Mouse (Mus musculus): Measurements from ENCODE around the gene Trpc1.
A peak's percentile ranks its signal among the peaks of the same experiment; 100 is the strongest.

The Trpc1 gene

DNA sequence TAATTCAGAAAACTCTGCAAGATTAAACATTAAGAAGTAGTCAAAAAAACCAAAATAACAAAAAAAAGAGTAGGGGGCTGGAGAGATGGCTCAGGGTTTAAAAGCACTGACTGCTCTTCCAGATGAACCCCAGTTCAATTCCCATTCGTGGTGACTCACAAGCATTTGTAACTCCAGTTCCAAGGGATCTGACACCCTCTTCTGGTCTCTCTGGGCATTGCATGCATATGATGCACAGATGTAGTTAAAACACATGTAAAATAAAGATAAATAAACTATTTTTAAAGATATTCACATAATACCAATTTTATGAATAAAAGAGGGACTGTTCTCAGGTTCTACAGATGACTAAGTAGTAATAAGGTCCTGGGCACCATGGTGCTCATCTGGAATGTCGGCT is 52.4 kb downstream of the Trpc1 start:
- DNase-seq (ENCODE audit: inconsistent age in 2 of 2, low spot score in 1 of 2): peak; percentile 11 to 70

DNA sequence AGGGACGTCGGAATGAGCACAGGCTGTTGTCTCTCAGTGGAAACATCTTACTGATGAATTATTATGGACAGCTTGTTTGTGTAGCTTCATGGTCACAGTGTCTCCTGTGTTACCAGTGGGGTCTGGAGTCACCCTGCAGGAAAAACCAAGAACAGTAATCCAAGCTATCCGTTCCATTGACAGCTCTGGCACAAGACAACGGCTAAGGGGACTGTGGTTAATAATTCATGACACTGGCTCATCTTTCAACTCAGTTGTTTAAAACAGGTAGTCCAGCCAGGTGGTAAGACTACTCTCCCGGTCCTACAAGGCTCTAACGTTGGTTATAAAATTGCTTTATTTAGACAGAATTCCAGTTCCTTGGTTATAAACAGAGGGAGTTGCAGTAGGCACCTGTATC is 53.6 kb downstream of the Trpc1 start:
- no peak for DNase-seq (ENCODE audit: inconsistent age in 2 of 2, low spot score in 1 of 2)

DNA sequence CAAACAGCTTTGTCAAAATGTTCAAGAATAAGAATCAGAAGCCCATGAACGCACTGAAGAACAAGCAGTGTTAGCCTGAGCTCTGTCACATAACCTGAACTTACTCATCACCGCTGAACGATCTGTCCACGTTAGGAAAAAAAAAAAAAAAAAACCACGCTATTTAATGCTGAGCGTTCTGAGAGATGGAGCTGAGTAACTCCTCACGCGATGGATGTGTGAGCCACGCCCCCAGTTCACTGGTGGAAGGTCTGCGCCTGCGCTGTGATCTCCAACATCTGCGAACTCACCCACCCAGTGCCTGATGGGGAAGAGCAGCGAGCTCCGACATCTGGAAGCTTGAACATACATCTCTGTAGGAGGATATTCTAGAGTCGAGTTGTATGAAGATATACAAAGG is 55.2 kb downstream of the Trpc1 start:
- no peak for DNase-seq (ENCODE audit: inconsistent age in 2 of 2, low spot score in 1 of 2)

DNA sequence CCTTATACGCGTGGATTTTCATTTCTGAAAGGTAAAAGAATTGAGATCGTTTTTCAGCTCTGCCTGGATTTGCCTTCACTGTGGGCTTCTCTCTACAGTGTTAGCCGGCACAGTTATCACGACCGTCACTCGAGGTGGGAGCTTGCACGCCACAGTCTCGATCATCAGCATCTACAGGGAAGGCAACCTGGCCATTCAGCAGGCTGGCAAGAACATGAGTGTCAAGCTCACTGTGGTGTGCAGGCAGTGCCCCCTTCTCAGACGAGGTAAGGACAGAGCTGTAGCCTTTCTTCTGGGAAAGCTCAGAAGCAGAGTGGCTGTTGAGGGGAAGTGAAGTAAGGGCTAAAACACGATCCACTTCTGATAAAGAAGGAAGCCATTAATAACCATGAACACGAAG is 55.6 kb downstream of the Trpc1 start:
- DNase-seq (ENCODE audit: inconsistent age in 2 of 2, low spot score in 1 of 2): no peak

DNA sequence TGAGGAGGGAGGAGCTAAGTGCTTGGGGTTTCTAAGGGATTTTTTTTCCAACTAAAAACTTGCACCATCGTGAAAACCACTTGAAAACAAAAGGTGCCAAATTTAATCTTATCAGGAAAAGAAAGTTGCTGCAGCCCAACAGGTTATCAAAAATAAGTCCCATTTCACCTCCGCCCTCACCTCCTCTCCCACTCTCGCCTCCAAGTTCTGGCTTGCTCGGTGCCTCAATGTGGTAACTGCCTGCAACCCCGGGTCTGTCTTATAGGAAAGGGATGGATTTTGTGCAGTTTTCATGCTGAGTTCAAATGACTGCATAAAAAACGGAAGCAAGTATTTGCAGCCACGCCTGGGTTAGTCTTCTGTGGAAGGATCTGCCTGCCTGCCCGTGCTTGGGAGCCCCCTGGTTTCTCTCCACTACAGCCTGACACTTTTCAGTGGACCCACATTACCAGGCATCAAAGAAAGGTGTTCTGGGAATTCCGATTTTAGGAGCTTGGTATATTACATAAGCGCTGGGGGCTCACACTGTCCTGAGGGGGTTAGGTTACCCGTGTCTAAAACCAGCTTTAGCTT is 56.6 kb downstream of the Trpc1 start:
- DNase-seq (ENCODE audit: inconsistent age in 2 of 2, low spot score in 1 of 2): no peak

DNA sequence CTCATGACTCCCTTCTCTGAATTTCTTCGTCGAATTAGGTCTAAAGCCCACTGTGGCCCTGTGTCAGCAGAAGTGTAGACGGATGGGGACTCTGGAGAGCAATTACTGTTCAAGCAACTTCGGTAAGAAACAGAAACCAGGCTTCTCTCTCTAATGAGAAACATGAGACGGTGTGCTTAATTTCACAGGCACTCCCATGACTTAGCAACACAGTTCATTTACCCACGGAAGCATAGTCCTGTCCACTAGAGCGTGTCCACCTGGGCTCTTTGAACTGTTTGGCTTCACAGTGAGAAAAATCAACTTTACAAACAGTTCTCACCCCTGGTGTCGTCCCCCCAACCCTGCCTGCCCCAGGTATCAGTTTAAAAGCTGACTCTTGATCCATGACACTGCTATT is 57.4 kb downstream of the Trpc1 start:
- no peak for DNase-seq (ENCODE audit: inconsistent age in 2 of 2, low spot score in 1 of 2)

DNA sequence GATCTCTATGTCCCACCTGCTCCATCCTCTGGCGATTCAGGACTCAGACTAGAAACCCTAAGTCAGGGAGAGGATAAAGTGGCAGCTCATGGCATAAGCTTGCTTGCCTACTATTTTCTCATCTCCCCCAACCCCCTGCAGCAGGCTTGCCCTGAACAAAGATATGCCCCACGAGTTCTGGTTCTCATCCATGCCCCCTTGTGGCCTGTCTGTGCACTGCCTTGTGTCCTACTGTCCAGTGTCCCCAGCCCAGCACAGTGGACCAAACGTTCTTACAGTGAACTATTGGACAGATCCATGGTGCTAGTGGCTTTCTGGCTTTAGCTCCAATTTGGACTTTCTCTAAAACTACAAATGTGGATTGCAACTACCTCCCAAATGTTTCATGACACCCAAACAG is 62.1 kb downstream of the Trpc1 start:
- DNase-seq (ENCODE audit: inconsistent age in 2 of 2, low spot score in 1 of 2): peak; percentile 12 to 72

DNA sequence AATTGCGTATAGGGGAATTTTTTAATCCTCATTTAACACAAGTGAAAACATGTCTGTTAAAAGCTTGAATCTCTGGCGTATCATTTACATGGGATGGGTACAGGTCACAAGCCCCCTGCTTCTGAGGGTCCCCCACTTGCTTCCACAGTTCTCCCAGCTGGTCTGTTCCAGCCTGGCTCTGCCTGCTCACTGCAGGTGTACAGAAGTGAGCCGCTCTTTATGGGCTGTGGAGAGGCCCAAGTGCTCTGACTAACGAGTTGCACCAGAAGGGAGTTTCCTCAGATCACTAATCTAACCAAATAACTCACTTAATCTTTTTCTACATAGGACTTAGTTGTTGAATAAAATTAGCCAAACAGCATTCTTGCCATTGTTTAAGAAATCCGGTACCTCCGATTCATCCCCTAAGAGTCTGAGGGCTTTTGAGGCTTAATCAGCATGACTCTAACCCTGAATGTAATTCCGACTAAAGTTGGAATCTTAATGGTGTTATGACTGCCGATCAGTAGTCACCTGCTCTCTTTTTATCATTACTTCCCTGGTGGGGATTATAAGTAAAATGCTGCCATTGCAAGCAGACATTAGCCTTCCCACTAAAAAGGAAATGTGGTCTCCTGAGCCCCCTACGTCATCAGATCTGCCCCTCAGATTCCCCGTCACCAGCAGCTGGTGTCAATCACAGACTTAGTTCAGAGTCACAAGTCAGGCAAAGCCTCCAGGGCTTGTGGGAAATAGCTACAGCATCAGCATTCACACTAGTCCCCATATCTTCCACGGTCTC is 64.3 kb downstream of the Trpc1 start:
- DNase-seq (ENCODE audit: inconsistent age in 2 of 2, low spot score in 1 of 2): no peak

DNA sequence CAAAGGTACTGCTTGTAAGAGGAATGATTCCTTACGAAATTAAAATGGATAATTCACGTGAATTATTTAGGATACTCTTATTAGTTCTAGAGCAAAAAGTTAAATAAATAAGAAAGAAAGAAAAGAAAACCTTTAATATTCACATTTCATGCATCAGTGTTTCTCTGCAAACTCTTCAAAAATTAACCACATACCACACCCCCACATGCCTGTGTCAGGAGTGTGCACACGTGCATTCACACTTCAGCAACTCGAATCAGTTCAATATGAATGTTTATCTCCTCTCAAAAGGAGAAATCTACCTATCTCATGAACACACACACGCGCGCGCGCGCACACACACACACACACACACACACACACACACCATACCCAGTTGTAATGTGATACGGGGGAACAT is 69.5 kb downstream of the Trpc1 start:
- DNase-seq (ENCODE audit: inconsistent age in 2 of 2, low spot score in 1 of 2): no peak

DNA sequence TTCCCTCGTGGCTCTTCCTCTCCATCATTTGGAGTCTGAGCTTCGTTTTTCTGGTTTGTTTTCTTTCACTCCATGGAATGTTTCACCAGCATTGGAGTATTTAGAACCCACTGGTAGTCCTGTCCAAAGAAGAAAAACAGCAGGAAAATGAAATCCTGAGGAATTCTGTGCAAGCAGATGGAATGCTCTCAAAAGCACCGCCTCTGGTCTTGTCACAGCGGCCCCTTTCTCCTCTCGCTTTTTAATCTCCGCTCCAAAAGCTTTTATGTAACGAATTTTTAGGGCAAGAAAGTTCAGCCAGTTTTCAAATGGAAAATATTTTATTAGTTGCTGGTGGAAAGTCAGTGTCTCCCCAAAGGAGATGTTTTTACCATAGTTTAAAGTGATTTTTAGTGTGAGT is 70.2 kb downstream of the Trpc1 start:
- DNase-seq (ENCODE audit: inconsistent age in 2 of 2, low spot score in 1 of 2): no peak

DNA sequence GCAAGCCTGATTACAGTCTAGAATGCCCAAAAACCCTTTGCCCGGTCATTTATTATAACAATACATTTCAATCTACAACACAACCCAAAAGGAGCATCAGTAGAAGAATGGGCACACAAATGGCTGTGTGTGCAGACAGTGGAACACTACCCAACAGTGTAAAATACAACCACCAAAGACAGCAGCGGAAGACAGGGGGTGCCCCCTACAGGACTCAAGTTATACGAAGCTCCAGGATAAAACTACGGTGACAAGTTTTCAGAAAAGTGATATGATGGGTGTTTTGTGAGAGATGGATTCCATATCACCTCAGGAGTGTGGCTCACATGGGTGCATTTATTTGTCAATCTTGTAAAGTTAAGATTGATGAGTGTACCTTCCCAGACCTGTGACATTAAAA is 74.2 kb downstream of the Trpc1 start:
- DNase-seq (ENCODE audit: inconsistent age in 2 of 2, low spot score in 1 of 2): no peak

DNA sequence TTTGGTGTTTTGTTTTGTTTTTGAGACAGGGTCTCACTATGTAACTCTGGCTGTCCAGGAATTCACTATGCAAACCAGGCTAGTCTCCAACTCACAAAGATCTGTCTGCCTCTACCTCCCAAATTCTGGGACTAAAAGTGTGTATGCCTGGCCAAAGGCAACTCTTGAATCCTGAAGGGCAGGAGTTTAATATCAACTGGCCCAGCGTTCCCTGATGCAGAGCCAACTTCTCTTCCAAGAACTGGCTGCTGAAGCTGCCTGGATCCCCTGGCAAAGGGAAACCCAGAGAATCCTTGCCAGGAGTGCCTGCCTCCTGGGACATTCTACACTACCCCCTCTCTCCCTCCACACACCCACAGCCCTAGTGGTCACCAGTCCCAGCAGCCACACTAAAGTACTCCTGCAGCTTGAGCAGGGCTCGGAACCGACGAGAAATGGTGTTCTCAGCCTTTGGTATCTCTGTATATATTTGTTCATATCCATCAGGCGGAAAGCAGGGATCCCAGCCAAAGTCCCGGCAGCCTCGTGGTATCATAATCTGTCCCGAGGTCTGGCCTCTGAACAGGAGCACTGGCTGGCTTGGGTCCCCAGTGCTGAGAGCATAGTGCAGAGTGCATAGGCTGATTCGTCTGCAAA is 75.0 kb downstream of the Trpc1 start:
- peak in 1 of 2 experiments; percentile 69 for DNase-seq (ENCODE audit: inconsistent age in 2 of 2, low spot score in 1 of 2)

DNA sequence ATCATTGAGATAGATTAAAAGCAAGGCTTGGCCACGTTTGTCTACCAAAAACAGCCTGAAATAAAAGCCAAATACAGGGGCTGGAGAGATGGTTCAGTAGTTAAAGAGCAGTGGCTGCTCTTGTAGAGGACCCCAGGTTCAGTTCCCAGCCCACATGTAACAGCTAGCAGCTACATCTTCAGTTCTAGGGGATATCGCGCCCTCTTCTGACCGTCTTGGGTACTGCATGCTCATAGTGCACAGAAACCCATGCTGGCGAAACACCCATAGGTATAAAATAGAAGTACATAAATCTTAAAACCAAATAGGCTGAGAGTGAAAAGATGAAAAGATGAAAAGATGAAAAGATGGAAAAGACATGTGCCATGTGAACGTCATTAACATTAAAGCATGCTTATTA is 77.4 kb downstream of the Trpc1 start:
- no peak for DNase-seq (ENCODE audit: inconsistent age in 2 of 2, low spot score in 1 of 2)

DNA sequence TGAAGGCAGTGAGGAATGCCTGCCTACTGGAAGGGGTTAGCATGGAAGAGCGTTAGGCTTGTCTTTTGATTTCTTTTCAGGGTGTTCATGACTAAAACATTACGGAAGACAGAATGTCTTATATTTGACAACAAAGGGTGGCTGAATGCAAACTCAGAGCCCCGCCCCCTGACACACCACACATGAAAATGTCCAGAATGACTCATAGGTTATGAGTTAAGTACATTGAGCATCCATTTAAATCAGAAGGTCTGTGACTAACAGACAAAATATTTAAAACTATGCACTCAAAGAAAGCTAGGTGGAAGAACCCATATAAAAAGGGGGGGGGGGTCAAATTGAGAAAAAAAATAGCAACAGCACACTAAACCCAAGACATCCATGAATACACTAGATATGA is 77.8 kb downstream of the Trpc1 start:
- DNase-seq (ENCODE audit: inconsistent age in 2 of 2, low spot score in 1 of 2): no peak

DNA sequence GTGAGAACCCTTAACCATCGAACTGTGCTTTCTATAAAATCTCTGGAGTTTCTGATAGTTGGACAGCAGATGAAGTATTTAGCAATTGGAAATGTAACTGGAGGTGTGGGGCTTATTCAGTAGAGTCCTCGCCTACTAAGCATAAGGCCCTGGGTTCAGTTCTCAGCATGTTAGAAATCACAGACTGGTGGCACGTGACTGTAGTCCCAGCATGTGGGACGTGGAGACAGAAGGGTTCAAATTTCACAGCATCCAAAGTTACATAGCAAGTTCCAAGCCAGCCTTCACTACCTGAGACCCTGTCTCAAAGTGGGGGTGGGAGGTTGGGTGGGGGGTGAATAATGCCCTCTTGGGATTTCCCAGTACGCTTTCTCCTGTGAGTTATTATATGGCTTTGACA is 81.9 kb downstream of the Trpc1 start:
- DNase-seq (ENCODE audit: inconsistent age in 2 of 2, low spot score in 1 of 2): no peak

DNA sequence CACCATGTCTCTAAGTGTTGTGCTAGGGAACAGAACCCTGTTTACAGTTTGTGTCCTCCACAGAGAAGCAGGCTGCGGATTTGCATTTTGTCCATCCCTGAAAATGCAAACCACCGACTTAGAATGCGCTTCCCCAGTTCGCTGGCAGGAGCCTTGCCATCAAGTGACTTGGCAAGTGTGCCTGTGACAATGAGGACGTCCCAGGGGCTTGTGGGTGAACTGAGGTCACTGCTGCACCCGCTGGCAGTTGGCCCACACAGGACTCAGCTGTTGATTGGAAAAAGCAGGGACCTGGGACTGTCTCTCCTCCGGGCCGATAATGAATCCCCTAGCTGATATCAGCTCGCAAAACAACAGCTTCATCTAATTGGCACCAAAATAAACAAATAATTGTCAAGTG is 82.3 kb downstream of the Trpc1 start:
- peak; percentile 4 to 42 for DNase-seq (ENCODE audit: inconsistent age in 2 of 2, low spot score in 1 of 2)

DNA sequence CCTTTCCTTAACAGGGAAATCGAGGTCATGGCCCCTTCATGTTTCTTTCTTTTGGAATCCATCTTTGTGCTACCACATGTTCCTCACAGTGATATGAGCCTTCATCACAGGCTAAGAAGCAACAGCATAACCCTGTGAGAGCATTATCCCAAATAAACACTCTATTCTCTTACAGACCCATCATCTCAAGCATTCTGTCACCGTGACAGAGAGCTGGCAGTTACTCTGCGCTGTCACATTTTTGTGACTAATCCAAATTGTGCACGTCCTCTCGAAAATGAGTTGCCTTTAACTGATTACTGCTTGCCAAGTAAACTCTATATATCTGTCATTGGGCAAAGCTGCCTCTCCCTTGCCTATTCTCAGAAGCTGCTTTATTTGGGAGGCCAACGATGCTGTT is 84.3 kb downstream of the Trpc1 start:
- no peak for DNase-seq (ENCODE audit: inconsistent age in 2 of 2, low spot score in 1 of 2)

DNA sequence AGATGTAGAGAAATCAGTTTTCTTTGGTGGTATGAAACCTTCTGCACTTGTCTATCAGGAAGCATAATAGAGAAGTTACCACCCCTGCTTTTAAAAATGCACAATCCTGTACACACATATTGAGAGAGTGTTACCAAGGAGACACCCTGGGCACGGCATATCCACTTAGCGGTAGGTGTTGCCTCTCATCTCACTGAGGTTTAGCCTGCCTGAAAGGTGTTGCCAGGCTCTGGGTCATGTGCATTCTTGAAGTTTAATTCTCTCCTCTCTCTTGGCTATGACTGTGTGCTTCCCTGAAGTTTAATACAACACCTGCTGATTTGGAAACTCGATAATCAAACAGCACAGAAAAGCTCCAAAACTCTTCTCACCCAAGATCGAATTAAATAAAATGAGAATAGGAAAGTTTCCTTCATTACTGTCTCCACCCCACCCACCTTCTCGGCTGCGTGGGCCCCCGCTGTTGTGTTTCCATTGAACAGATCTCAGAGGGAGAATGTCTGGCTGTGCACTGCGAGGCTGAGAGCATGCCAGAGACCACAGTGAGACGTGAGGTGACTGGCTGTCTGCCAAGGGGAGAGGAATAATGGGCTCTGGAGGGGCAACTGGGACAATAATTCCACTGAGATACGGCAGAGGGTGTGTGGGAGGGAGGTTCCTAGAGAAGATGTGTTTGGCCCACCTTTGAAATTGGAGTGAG is 85.7 kb downstream of the Trpc1 start:
- no peak for DNase-seq (ENCODE audit: inconsistent age in 2 of 2, low spot score in 1 of 2)

DNA sequence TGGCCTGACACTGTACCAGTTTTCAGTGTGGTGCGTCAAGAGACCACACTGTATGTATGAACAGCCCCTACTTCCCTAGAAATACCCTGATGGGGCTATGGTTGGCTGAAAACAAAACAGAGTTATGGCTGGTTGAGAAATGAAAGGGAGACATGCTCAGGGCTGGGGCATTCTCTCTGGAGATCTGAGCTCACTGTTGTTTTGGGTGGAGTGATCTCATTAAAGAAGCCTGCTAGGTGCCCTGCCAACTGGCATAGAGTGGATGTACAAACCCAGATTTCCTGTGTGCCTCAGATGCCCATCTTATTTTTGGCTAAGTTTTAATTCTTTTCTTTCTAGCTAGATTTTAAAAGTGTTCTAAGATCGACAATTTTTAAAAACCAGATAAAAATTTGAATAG is 92.2 kb downstream of the Trpc1 start:
- no peak for DNase-seq (ENCODE audit: inconsistent age in 2 of 2, low spot score in 1 of 2)
